Mouse (Mus musculus) thymus, postnatal 0 days (tissue): ENCODE measurements around the gene Atp6v1c2. TPM values are rescaled to one million over a fixed set of nuclear protein-coding genes. Genes with fewer than 3 reads are reported as not detected.

Source experiments
- DNase-seq: peaks from one replicate; pipeline ENCODE4 v3.0.0-alpha.2; 2015; ENCODE audit warnings: low spot score
- polyA plus RNA-seq: library from polyadenylated mRNA; unstranded; fragments of >200 nt; fragmentation: Nextera tagmentation; extraction: Ambion mirVana; gene quantifications from 2 replicates; pipeline ENCODE4 v1.2.1, GENCODE M21; 2015

Atp6v1c2 gene
- polyA plus RNA-seq, 1 experiment from 2014 or later = 0.44 TPM

DNA sequence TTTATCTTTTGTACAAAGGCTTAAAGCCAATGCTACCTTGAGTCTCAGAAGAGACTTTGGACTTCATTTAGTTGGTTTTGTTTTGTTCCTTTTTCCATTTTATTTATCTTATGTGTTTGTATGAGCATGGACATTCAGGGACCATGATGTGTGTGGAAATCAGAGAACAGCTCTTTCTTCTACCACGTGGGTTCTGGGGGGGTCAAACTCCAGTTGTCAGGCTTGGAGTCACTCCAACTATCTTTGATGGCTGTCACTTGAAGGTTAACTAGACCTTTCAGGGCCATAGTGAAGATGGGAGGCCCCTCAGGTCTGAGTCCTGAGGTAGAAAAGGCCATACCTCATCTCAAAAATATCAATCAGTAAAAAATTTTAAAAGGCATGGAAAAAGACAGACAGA lies 4.3 kb upstream of the Atp6v1c2 start:
- no peak for DNase-seq

DNA sequence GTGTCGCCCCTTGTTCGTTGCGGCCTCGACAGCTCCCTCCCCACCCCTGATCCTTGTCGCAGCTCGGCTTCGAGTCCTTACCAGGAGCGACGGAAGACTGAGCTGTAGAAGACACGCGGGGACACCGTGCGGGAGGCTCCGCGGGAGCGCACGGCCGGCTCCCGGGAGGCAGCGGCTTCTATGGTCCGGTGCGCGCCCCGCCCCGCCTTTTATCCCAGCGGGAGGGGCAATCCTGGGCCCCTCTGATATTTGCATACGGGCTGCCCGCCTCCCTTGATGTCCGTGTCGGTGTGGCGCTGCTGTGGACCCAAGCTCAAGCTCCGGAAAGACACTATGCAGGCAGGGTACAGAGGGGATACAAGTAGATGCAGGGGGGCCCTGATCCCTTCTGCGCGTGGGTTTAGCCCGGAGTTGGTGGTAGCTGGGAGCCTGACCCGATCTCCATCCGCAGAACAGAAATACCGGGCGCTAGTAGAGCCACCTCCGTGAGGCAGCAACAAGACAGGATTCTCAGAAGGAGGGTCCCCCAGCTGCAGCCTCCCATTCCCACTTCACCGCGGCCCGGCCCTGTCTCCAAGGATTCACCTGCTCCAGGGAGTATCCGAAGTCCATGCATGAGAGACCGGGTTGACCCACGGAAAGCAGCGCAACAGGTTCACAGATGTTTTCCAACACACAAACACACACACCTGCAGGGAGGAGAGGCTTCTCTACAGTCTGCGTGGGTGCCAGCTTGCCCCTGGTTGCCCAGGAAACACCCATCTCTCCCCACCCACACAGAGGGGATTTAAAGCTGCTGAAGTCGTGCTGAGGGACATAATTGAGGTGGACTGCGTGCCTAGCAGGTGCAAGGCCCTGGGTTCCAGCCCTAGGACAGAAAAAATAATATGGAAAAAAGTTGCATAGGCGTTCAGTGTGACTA lies 4.3 kb downstream of the Atp6v1c2 start:
- DNase-seq = no peak

GRCm38 (mm10) chr12:17318453-17318852 lies 10.7 kb downstream of the Atp6v1c2 start:
- no peak for DNase-seq

DNA sequence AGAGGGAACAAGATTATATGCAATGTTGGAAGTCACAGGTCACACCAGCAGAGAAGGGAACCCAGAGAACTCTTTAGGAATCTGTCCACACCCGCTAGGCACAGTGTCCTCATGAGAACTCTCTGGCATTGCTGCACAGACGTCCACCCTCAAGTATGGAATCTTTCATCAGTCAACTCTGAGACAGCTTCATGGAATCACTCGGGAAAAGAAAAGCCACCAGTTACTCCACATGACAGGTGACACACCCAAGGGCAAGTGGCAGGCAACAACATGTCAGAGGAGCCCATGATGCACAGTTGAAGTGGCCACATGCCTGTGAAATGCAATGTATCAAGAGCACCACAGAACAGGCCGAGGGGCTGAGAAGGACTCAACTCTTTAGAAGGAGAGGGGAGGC lies 11.2 kb downstream of the Atp6v1c2 start:
- no peak for DNase-seq

- DNase-seq = no peak
These were observed 13.1 kb downstream of the Atp6v1c2 start for GRCm38 (mm10) chr12:17316096-17316495.

- no peak for DNase-seq
These were observed 18.0 kb downstream of the Atp6v1c2 start for GRCm38 (mm10) chr12:17310852-17311839.

GRCm38 (mm10) chr12:17308246-17308645 lies 20.9 kb downstream of the Atp6v1c2 start:
- no peak for DNase-seq

- no peak for DNase-seq
These were observed 23.7 kb downstream of the Atp6v1c2 start for GRCm38 (mm10) chr12:17305445-17305844.

DNA sequence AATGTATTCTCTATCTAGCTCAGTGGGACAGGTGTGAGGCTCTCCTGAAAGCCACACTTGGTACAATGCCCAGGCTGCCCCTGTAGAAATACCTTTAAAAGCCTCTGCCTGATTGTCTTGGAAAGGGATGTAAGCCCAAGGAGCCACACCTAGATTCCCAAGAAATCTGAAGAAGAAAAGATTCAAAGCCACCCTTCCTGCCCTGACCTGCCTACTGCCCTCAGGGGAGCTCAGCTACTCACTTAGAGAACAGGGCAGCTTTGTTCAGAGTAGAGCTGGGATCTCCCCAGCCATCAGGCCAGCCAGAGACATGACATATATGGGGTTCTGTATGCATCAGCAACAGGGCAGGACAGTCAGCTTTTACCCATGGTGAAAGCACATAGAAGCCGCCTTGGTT lies 29.3 kb downstream of the Atp6v1c2 start:
- DNase-seq = no peak

DNA sequence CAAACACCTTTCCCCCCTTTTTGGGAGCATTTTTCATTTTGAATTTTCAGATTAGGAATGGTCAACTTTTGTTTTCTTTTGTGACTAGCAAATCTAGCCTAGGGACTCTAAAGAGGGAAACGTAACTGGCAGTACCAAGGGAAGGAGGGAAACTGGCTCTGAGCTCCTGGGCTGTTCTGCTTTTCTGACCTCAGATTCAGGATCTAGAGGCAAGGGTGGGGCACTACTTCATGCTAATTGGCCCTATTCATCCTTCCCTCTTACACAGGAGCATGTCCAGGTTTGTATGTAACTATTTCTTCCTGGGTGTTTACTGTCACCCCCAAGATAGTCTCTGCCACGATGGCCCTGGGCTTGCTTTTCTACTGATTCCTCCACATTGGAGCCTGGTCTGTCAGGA lies 32.3 kb downstream of the Atp6v1c2 start:
- no peak for DNase-seq

- no peak for DNase-seq
These were observed 38.6 kb downstream of the Atp6v1c2 start for GRCm38 (mm10) chr12:17290569-17290968.

GRCm38 (mm10) chr12:17289913-17290312 lies 39.2 kb downstream of the Atp6v1c2 start:
- no peak for DNase-seq

- DNase-seq = no peak
These were observed 40.1 kb downstream of the Atp6v1c2 start for GRCm38 (mm10) chr12:17289060-17289459.

- no peak for DNase-seq
These were observed 40.7 kb downstream of the Atp6v1c2 start for GRCm38 (mm10) chr12:17288496-17288895.

DNA sequence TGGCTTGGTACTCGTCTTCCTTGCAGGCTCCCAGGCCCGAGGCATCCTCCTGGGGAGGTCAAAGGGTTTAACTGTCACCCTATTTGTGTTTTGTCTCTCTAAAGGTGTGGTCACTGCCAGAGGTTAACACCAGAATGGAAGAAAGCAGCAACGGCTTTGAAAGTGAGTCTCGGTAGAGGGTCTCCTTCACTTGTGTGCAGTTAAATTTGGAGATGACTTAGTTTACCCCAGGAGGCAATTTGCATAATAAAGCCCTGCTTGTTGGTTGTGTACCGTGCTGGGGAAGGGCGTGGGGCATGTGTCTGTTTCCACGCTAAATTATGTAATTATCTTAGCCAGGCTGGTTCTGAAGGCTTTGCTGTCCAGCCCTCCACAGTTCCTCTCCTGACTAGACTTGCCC lies 55.3 kb downstream of the Atp6v1c2 start:
- no peak for DNase-seq

GRCm38 (mm10) chr12:17271272-17271671 lies 57.9 kb downstream of the Atp6v1c2 start:
- DNase-seq = peak; percentile 62

DNA sequence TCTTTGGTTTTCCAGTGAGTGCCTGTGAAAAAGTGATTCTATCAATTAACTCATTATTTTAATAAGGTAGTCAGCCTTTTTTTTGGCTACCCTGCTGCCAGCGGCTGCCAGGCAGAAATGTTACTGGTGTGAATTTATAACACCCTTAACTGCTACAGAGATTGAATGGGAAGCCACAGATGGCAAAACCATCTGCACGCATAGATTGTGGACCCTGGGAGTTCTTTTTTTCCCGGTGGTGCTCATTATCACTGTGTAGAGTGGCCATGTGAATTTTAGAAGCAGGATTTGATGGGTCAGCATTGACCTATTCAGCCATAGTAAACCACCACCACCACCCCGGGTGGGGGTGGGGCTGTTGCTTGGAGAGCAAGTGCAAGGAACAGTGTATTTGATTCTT lies 61.8 kb downstream of the Atp6v1c2 start:
- DNase-seq = no peak

GRCm38 (mm10) chr12:17266673-17266990 lies 62.5 kb downstream of the Atp6v1c2 start:
- DNase-seq = no peak

GRCm38 (mm10) chr12:17265971-17266672 lies 63.0 kb downstream of the Atp6v1c2 start, which contains the start of gene Pdia6:
Gene Pdia6 (plus strand): TSS chr12:17266545.
- peak; percentile 96 for DNase-seq

GRCm38 (mm10) chr12:17264826-17265225 lies 64.3 kb downstream of the Atp6v1c2 start:
- no peak for DNase-seq

GRCm38 (mm10) chr12:17263881-17264280 lies 65.3 kb downstream of the Atp6v1c2 start:
- DNase-seq = no peak
